Mouse (Mus musculus) bone marrow, adult 2 months (tissue): ENCODE measurements around the gene Dph2. TPM values are rescaled to one million over a fixed set of nuclear protein-coding genes. Genes with fewer than 3 reads are reported as not detected.

ENCODE experiments used
- H3K27ac ChIP-seq: fragments of 200-500 bp; 2 replicates; pipeline ENCODE4 v1.5.1; 2012; ENCODE audit warnings: low read depth, mild to moderate bottlenecking, control low read depth, inconsistent platforms, low read length; ENCODE audit not compliant: control insufficient read depth, poor library complexity, insufficient read depth
- H3K4me1 ChIP-seq: fragments of 200-500 bp; 2 replicates; pipeline ENCODE4 v1.6.1; 2011; ENCODE audit warnings: low read length; ENCODE audit not compliant: control insufficient read depth, insufficient read depth
- H3K4me3 ChIP-seq: fragments of 200-500 bp; replicated peaks from 2 replicates; pipeline ENCODE3; 2011; ENCODE audit warnings: mild to moderate bottlenecking, low read depth, low read length, control low read depth; ENCODE audit not compliant: control insufficient read depth
- CTCF ChIP-seq: fragments of 200-500 bp; IDR thresholded peaks from 2 replicates; pipeline ENCODE4 v1.5.1; 2011; ENCODE audit warnings: low read length, control low read depth; ENCODE audit not compliant: control insufficient read depth, insufficient read depth
- POLR2A ChIP-seq: fragments of 200-500 bp; IDR thresholded peaks from 2 replicates; pipeline ENCODE4 v1.6.1; 2011; ENCODE audit warnings: low read depth, mild to moderate bottlenecking, control low read depth, low read length, borderline replicate concordance; ENCODE audit not compliant: control insufficient read depth
- WGBS: fragments of 180-500 bp; shearing (Covaris S2); methylation state at CpG from one replicate; pipeline ENCODE4 v1.1.7; 2018; 5-methylcytosine and 5-hydroxymethylcytosine counted together
- polyA plus RNA-seq: library from polyadenylated mRNA; stranded (reverse); fragments of >200 nt; gene quantifications from 2 replicates; pipeline ENCODE4 v1.2.4, GENCODE M21; 2011; ENCODE audit warnings: low replicate concordance; ENCODE audit not compliant: missing spikeins, insufficient read depth, insufficient read length

Gene Dph2
- polyA plus RNA-seq = 4.7 and 7.0 TPM in 2 replicates

- under 1% methylated on average over 21 of the region's 21 CpGs for whole genome bisulfite sequencing
- no peaks in the 10 kb centered on the region; the same call in 1 of the 2 replicates for H3K4me1 ChIP-seq
- TF ChIP-seq CTCF (peak; percentile 17; the same call in 1 of the 2 replicates), POLR2A (no peak)
- H3K4me3 ChIP-seq = peak within 1 kb of the TSS; percentile 88
- no peak within 1 kb of the TSS for H3K27ac ChIP-seq
Observed at GRCm38 (mm10) chr4:117891738-117892161, at the start of gene Dph2. TSS of gene Dph2 (minus strand) at chr4:117892032.

GRCm38 (mm10) chr4:117936964-117937363, 45.1 kb upstream of the Dph2 start:
- TF ChIP-seq CTCF (no peak), POLR2A (no peak)
- Histone ChIP-seq H3K4me1 (no peaks in the 10 kb centered on the region), H3K27ac (no peak overlapping the region), H3K4me3 (no peak overlapping the region)
- 90% methylated on average over 5 of the region's 5 CpGs for WGBS

GRCm38 (mm10) chr4:117934081-117934480, 42.2 kb upstream of the Dph2 start:
- H3K4me3 ChIP-seq = no peak overlapping the region
- no peak overlapping the region for H3K27ac ChIP-seq
- H3K4me1 ChIP-seq = no peaks in the 10 kb centered on the region
- TF ChIP-seq POLR2A (no peak), CTCF (no peak)
- 83% methylated on average over 4 of the region's 4 CpGs for WGBS

- Histone ChIP-seq H3K4me1 (no peaks in the 10 kb centered on the region), H3K27ac (no peak overlapping the region; the same call in 1 of the 2 replicates), H3K4me3 (no peak overlapping the region)
- TF ChIP-seq POLR2A (no peak), CTCF (no peak)
- WGBS = 83% methylated on average over 5 of the region's 5 CpGs
Observed at GRCm38 (mm10) chr4:117933248-117933647, 41.4 kb upstream of the Dph2 start.

GRCm38 (mm10) chr4:117929391-117929881, 37.6 kb upstream of the Dph2 start, which contains the start of gene Artn:
TSS of gene Artn (minus strand) at chr4:117929763.
- TF ChIP-seq POLR2A (peak; percentile 14; the same call in 1 of the 2 replicates), CTCF (no peak)
- H3K4me3 ChIP-seq = peak within 1 kb of the TSS; percentile 46
- peak within 1 kb of the TSS; percentile 44 for H3K27ac ChIP-seq

GRCm38 (mm10) chr4:117928699-117929241, 36.9 kb upstream of the Dph2 start:
- no peak; the same call in 1 of the 2 replicates for TF ChIP-seq POLR2A
- peak; percentile 54 for TF ChIP-seq CTCF
- WGBS = 3% methylated on average over 13 of the region's 13 CpGs
- Histone ChIP-seq H3K27ac (peak overlapping the region; percentile 44), H3K4me1 (no peaks in the 10 kb centered on the region), H3K4me3 (peak overlapping the region; percentile 46)

More at GRCm38 (mm10) chr4:117929391-117929881, 37.6 kb upstream of the Dph2 start, which contains the start of gene Artn:
- WGBS = 5% methylated on average over 33 of the region's 33 CpGs
- no peaks in the 10 kb centered on the region for H3K4me1 ChIP-seq

GRCm38 (mm10) chr4:117928234-117928633, 36.4 kb upstream of the Dph2 start:
- WGBS = 30% methylated on average over 6 of the region's 6 CpGs
- peak; percentile 67 for TF ChIP-seq CTCF
- TF ChIP-seq POLR2A = no peak
- no peak overlapping the region for H3K27ac ChIP-seq
- H3K4me3 ChIP-seq = no peak overlapping the region
- H3K4me1 ChIP-seq = no peaks in the 10 kb centered on the region

- TF ChIP-seq POLR2A = no peak
- TF ChIP-seq CTCF = no peak
- H3K4me3 ChIP-seq = no peak overlapping the region
- H3K4me1 ChIP-seq = no peaks in the 10 kb centered on the region
- H3K27ac ChIP-seq = no peak overlapping the region
- WGBS = 3% methylated on average over 70 of the region's 71 CpGs
Observed at GRCm38 (mm10) chr4:117926545-117927482, 35.0 kb upstream of the Dph2 start.
